Mouse (Mus musculus) C2C12 (cell line): ENCODE measurements at regions not wholly inside any gene's neighbourhood (a gene's known extent, or its start where the extent isn't known, plus 50 kb on each side); places are given as distances from the start of the nearest gene placed in this dataset.

ENCODE experiments used
- CEBPB ChIP-seq: IDR thresholded peaks from one replicate; pipeline ENCODE4 v1.6.1; 2011; ENCODE audit warnings: low read depth, mild to moderate bottlenecking, control low read depth, moderate library complexity
- CTCF ChIP-seq: IDR thresholded peaks from one replicate; pipeline ENCODE4 v1.5.1; 2011; ENCODE audit not compliant: control insufficient read depth, insufficient read depth, insufficient read length
- MAX ChIP-seq: IDR thresholded peaks from one replicate; pipeline ENCODE4 v1.6.1; 2011; ENCODE audit warnings: mild to moderate bottlenecking, control low read depth
- MYOD1 ChIP-seq: IDR thresholded peaks from one replicate; pipeline ENCODE4 v1.6.1; 2011; ENCODE audit warnings: low read depth; ENCODE audit not compliant: control insufficient read depth, insufficient read length
- MYOG ChIP-seq: IDR thresholded peaks from one replicate; pipeline ENCODE4 v1.6.1; 2011; ENCODE audit not compliant: control insufficient read depth, insufficient read length; ENCODE audit errors: extremely low read depth
- USF1 ChIP-seq: IDR thresholded peaks from one replicate; pipeline ENCODE4 v1.6.1; 2011; ENCODE audit warnings: low read depth, mild to moderate bottlenecking, control low read depth, moderate library complexity

- no peak for TF ChIP-seq CTCF
- TF ChIP-seq MAX: no peak
- TF ChIP-seq CEBPB: no peak
- TF ChIP-seq USF1: no peak
- TF ChIP-seq MYOG: no peak
- TF ChIP-seq MYOD1: no peak
These were observed 140.7 kb downstream of the Usp46 start for GRCm38 (mm10) chr5:73927534-73927933.
